Mouse (Mus musculus): ENCODE data around the gene Tmem51. TPM values are rescaled to one million over a fixed set of nuclear protein-coding genes. Genes with fewer than 3 reads are reported as not detected.
"Not testable (repeated sequence)": the region's sequence is repeated elsewhere in the genome, so short reads cannot be mapped to it uniquely, and the experiment has no call there.

Gene Tmem51
- total RNA-seq, 2 experiments from 2014 or later, result 3.4 to 5.2 TPM

GRCm38 (mm10) chr4:142024536-142024935, 59.6 kb downstream of the Tmem51 start:
- DNase-seq, result no peak

- no peak for DNase-seq
Measured at GRCm38 (mm10) chr4:142023166-142023565, 60.9 kb downstream of the Tmem51 start.

- DNase-seq, result peak in 1 of 2 experiments; percentile 37
Measured at GRCm38 (mm10) chr4:142017686-142018085, 66.4 kb downstream of the Tmem51 start.

- peak; percentile 64 to 70 for DNase-seq
Measured at GRCm38 (mm10) chr4:142014659-142015608, 69.2 kb downstream of the Tmem51 start, which contains the start of gene Fhad1. Gene Fhad1, minus strand, starts transcription at chr4:142015082.

GRCm38 (mm10) chr4:142011236-142011635, 72.9 kb downstream of the Tmem51 start:
- no peak for DNase-seq

- no peak for DNase-seq
Measured at GRCm38 (mm10) chr4:142010441-142010840, 73.7 kb downstream of the Tmem51 start.

- no peak for DNase-seq
Measured at GRCm38 (mm10) chr4:142008206-142008605, 75.9 kb downstream of the Tmem51 start.

- DNase-seq, result no peak
Measured at GRCm38 (mm10) chr4:142000581-142000980, 83.5 kb downstream of the Tmem51 start.

- DNase-seq, result no peak
Measured at GRCm38 (mm10) chr4:141999494-142000074, 84.5 kb downstream of the Tmem51 start.

GRCm38 (mm10) chr4:141998282-141998821, 85.8 kb downstream of the Tmem51 start:
- DNase-seq, result no peak

- no peak for DNase-seq
Measured at GRCm38 (mm10) chr4:141996880-141997279, 87.2 kb downstream of the Tmem51 start.

- no peak for DNase-seq
Measured at GRCm38 (mm10) chr4:141996086-141996485, 88.0 kb downstream of the Tmem51 start.

- DNase-seq, result not testable (repeated sequence)
Measured at GRCm38 (mm10) chr4:141994062-141994471, 90.0 kb downstream of the Tmem51 start.

- no peak for DNase-seq
Measured at GRCm38 (mm10) chr4:141993347-141994061, 90.6 kb downstream of the Tmem51 start.

- no peak for DNase-seq
Measured at GRCm38 (mm10) chr4:141992530-141993204, 91.4 kb downstream of the Tmem51 start.

- no peak for DNase-seq
Measured at GRCm38 (mm10) chr4:141988178-141988577, 95.9 kb downstream of the Tmem51 start.

GRCm38 (mm10) chr4:141983689-141984088, 100.4 kb downstream of the Tmem51 start:
- no peak for DNase-seq

- DNase-seq, result no peak
Measured at GRCm38 (mm10) chr4:141981475-141981874, 102.6 kb downstream of the Tmem51 start.

Measured in heart, adult 18-20 months (tissue).